Mouse (Mus musculus): Measurements from ENCODE around the gene Rsl24d1.

DNA sequence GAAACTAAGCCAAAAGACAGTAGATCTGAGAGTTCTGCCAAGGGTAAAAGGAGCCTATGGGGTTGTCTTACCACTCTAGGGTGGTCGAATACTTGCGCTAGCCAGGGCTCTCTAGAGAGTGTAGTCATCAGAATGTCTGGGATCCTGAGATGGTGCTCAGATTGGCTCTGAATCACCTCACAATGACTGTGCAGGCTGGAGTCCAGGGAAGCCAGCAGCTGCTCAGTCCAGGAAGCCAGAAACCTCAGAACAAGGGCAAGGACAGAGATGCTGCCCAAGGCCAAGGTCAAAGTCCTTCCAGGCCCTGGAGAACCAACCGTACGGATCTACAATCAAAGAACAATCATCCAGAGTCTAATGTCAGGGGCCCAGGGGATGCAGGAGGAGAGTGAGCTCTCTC is 52.4 kb downstream of the Rsl24d1 start:
- TF ChIP-seq CTCF (IDR thresholded peaks at IDR 0.05) (no peak), EP300 (IDR thresholded peaks at IDR 0.05; ENCODE audit: insufficient read depth, low read depth, low read length) (no peak), POLR2A (IDR thresholded peaks at IDR 0.05; ENCODE audit: insufficient read depth, low read depth, low read length) (no peak)
